Mouse (Mus musculus) right cerebral cortex, postnatal 4 days (tissue): Measurements from ENCODE around the gene Arl3.
A peak's percentile ranks its signal among the peaks of the same experiment; 100 is the strongest.

Experiments
- DNase-seq: peaks from one replicate; pipeline ENCODE4 v3.0.0-alpha.2; 2022

The Arl3 gene

GRCm38 (mm10) chr19:46499836-46500580 is 73.0 kb downstream of the Arl3 start:
- peak; percentile 93 for DNase-seq

DNA sequence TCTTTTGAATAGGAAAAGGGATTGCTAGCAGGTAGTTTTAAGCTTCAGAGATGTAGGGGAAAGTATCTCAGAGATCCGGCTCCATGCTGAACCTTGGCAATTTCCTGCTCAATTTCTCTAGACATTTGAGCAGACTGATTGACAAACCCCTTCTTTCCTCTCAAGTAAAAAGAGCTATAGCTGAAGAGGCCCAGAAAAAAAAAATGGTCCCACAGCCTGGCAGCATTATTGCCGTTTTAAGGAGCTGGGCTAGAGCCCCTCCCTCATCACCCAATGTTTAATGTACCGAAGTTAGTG is 73.5 kb downstream of the Arl3 start:
- DNase-seq = no peak

DNA sequence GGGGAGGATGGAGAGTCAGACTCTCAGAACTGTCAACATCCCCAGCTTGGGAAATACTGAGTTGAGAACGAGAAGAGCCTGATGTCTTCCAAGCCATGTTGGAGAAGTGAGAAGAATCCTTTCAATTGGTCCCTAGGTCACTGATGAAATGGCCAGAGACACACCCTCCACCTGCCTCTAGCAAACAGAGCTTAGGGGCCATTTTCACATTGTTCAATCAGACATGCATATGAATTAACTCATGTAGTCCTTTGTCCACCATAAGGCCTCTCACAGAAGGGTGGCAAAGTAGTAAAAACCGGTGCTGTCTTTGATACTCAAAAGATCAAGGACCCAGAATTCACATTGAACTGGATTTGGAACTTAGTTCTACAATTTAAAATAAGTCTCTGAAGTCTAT is 75.8 kb downstream of the Arl3 start:
- DNase-seq = no peak

DNA sequence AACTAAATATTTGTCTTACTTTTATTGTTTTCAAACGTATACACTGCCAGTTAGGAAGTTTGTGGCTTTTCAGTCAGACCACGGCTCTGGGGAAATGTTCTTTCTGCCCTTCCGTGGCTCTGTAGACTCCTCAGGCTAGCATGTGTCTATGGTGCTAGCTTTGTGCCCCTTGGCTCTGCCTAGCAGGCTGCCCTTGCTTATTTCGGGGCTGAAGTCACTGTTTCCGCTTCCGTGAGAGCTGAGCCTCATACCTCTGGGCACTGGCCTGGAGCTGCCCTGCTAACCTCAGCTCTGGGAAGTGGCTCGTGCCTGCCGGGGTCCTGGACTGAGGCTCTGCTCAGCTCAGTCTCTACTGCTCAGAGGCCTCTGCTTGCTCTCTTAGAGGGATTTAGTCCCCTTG is 77.9 kb downstream of the Arl3 start:
- no peak for DNase-seq

GRCm38 (mm10) chr19:46490634-46491033 is 82.4 kb downstream of the Arl3 start:
- DNase-seq = no peak

- no peak for DNase-seq
These were observed 83.5 kb downstream of the Arl3 start for GRCm38 (mm10) chr19:46489448-46489847.

GRCm38 (mm10) chr19:46486709-46487108 is 86.3 kb downstream of the Arl3 start:
- no peak for DNase-seq

- no peak for DNase-seq
These were observed 87.2 kb downstream of the Arl3 start for GRCm38 (mm10) chr19:46485847-46486246.

- no peak for DNase-seq
These were observed 88.5 kb downstream of the Arl3 start for GRCm38 (mm10) chr19:46484518-46484917.

GRCm38 (mm10) chr19:46483701-46484328 is 89.2 kb downstream of the Arl3 start:
- no peak for DNase-seq

GRCm38 (mm10) chr19:46482896-46483516 is 90.0 kb downstream of the Arl3 start:
- no peak for DNase-seq

DNA sequence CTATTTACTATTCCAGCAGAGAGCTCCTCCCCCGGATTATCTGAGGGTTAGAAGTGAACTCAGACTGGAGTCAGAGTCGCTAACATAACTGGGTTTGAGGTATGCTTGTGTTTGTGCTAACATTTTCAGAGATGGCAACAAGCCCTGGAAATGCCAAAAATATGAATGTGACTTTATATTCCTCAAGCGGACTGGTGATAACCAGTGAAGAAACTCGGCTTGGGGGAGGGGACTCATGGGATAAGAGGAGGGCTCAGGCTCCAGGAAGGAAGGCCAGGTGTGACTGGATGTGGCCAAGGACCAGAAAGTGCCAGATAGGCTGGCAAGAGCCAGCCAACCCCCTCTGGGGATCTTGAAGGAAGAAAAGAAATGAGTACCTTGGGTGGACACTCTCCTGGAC is 91.2 kb downstream of the Arl3 start:
- DNase-seq = no peak

- no peak for DNase-seq
These were observed 91.6 kb downstream of the Arl3 start for GRCm38 (mm10) chr19:46481352-46481751.
